In genomic region chr7:4658912-4659551, GRCm38 (mm10) we compare ENCODE assay signal across 8 mouse cellular contexts. TPM values are rescaled to one million over a fixed set of nuclear protein-coding genes. Genes with fewer than 3 reads are reported as not detected.
DNase-seq lines count a peak whose midpoint lies in the region; ATAC-seq lines count a peak whose summit lies in the region.

Gene Ppp6r1 (minus strand): TSS chr7:4659019.

- H3K9me3 ChIP-seq in hindbrain, embryonic 14.5 days (ENCODE audit: control insufficient read depth, low read length): no peaks in the 10 kb centered on the region

- DNase-seq in R1 (ENCODE audit: low read depth, low spot score): peak; percentile 96
- DNase-seq in cerebellum, postnatal 25 days: peak; percentile 96 to 98
- DNase-seq in frontal cortex, postnatal 25 days (ENCODE audit: low spot score in 2 of 2): peak; percentile 88 to 95
- DNase-seq in hindbrain, embryonic 14.5 days (ENCODE audit: low spot score): peak; percentile 97
- DNase-seq in layer of hippocampus, postnatal 36 days: peak; percentile 97 to 98
- peak; percentile 98 for DNase-seq in lung, postnatal 36 days
- DNase-seq in retina, postnatal 1 day: peak; percentile 98
- peak; percentile 85 to 95 for DNase-seq in urinary bladder, adult 18-20 months (ENCODE audit: low spot score in 2 of 2)

- H3K4me3 ChIP-seq in hindbrain, embryonic 14.5 days (replicated peaks; ENCODE audit: low read length): peak within 1 kb of the TSS; percentile 76

- under 1% methylated on average over 54 of the region's 54 CpGs for WGBS in hindbrain, embryonic 14.5 days

- peaks cover 40% of the 10 kb centered on the region for H3K4me1 ChIP-seq in hindbrain, embryonic 14.5 days (replicated peaks; ENCODE audit: control insufficient read depth, insufficient read depth, low read length)

- H3K36me3 ChIP-seq in hindbrain, embryonic 14.5 days (replicated peaks; ENCODE audit: control insufficient read depth, insufficient read depth): peaks cover 17% of the 10 kb centered on the region

- no peaks in the 10 kb centered on the region for H3K27me3 ChIP-seq in hindbrain, embryonic 14.5 days (ENCODE audit: control insufficient read depth, insufficient read depth, low read length)

- peak within 1 kb of the TSS; percentile 88 for H3K9ac ChIP-seq in hindbrain, embryonic 14.5 days

- peak within 1 kb of the TSS; percentile 95 for H3K27ac ChIP-seq in hindbrain, embryonic 14.5 days

- peak; percentile 97 for ATAC-seq in hindbrain, embryonic 14.5 days (ENCODE audit: low FRiP score)

- peak within 1 kb of the TSS; percentile 92 for H3K4me2 ChIP-seq in hindbrain, embryonic 14.5 days (replicated peaks)

RNA-seq across cellular contexts. Expression of gene Ppp6r1, which starts in this region (rescaled TPM):
- polyA plus RNA-seq in hindbrain, embryonic 14.5 days (2014; fragmentation: Nextera tagmentation; extraction: Ambion mirVana): 6.2 and 8.4 TPM in 2 replicates
- total RNA-seq in layer of hippocampus, postnatal 36 days (2021): 100 to 1,000 TPM; 134 to 136 TPM

Comparison
In these comparisons a context has a peak if more than half of its experiments do, and no peak if none do; other contexts are left out.
1. Peak in every context shown above with its lines: DNase-seq, ATAC-seq, H3K4me3 ChIP-seq and H3K27ac ChIP-seq.